Mouse (Mus musculus): ENCODE results near the gene Tcf19. TPM values are rescaled to one million over a fixed set of nuclear protein-coding genes. Genes with fewer than 3 reads are reported as not detected.

Tcf19 gene
- polyA plus RNA-seq, 1 experiment from 2014 or later: 68.7 TPM

GRCm38 (mm10) chr17:35550871-35551270 is 34.2 kb upstream of the Tcf19 start:
- WGBS: 47% methylated on average over 8 of the region's 8 CpGs
- Histone ChIP-seq H3K36me3 (ENCODE audit: control insufficient read depth, insufficient read depth, low read length) (no peaks in the 10 kb centered on the region), H3K4me1 (replicated peaks; ENCODE audit: control insufficient read depth, insufficient read depth, low read length) (0 out of 2 replicates have a peak, but pooled peaks cover 7% of the 10 kb centered on the region), H3K9me3 (ENCODE audit: control insufficient read depth, low read length) (no peaks in the 10 kb centered on the region), H3K27ac (ENCODE audit: low read depth) (peak overlapping the region; percentile 43; the same call in 1 of the 2 replicates), H3K27me3 (replicated peaks; ENCODE audit: control insufficient read depth, insufficient read depth, low read length) (no peaks in the 10 kb centered on the region), H3K4me2 (ENCODE audit: low read length) (no peak overlapping the region), H3K4me3 (ENCODE audit: low read depth, low read length) (no peak overlapping the region), H3K9ac (ENCODE audit: low read length) (no peak overlapping the region)
- ATAC-seq (replicated peaks; ENCODE audit: low FRiP score, low TSS enrichment, low read depth) (no peak), DNase-seq (ENCODE audit: low spot score) (no peak)

DNA sequence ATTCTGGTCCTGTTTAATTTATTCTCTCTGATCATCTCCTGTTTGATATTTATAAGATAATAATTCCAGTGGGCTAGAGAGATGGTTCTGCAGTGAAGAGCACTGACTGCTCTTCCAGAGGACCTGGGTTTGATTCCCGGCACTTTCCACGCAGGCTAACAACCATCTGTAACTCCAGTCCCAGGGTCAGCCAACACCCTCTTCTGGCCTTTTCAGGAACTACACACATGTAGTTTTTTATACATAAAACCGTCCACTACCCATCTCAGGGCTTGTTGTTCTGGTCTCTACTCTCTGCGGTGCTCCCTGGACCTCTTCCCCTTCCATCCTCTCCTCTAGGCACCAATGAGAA is 33.5 kb upstream of the Tcf19 start:
- 97% methylated on average over 4 of the region's 4 CpGs for WGBS
- 0 out of 2 replicates have a peak overlapping the region, but pooled peaks have one; percentile 12 for H3K4me2 ChIP-seq (ENCODE audit: low read length)

DNA sequence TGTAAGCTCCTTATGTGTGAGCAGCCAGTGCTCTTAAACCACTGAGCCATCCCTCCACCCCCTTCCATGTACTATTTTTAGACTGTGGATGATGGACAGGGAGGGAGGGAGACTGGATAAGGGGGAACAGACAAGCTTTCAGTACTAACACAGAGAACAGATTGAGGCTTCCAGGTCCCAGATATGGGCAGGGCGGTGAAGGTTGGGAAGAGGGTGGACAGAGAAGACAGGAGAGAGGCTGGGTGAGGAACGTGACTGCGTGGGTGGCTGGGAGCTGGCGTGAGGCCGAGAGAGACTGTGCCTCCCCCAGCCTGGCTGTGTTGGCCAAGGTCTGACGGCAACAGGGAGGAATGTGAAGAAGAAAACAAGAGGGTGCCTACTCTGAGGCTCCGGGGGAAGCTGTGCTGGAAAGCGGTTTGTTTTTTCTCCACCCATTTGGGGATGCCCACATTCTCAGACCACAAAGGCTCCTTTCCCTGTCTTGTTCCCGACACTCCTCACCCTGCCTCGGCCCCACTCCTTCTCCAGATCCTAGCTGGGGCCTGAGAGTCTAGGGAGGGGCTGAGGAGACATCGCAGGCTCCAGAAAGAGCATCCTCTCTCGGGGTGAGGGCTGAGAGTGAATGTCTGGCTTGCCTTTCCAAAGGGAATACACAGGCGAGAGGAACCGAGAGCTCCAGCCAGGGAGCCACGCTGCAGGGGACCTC is 33.0 kb upstream of the Tcf19 start:
- DNase-seq (ENCODE audit: low spot score) (peak; percentile 75), ATAC-seq (replicated peaks; ENCODE audit: low FRiP score, low TSS enrichment, low read depth) (peak; percentile 22)
- Histone ChIP-seq H3K27ac (ENCODE audit: low read depth) (peak overlapping the region; percentile 84), H3K4me2 (ENCODE audit: low read length) (0 out of 2 replicates have a peak overlapping the region, but pooled peaks have one; percentile 12), H3K9ac (ENCODE audit: low read length) (no peak overlapping the region), H3K4me1 (replicated peaks; ENCODE audit: control insufficient read depth, insufficient read depth, low read length) (0 out of 2 replicates have a peak, but pooled peaks cover 7% of the 10 kb centered on the region), H3K27me3 (replicated peaks; ENCODE audit: control insufficient read depth, insufficient read depth, low read length) (no peaks in the 10 kb centered on the region), H3K36me3 (ENCODE audit: control insufficient read depth, insufficient read depth, low read length) (no peaks in the 10 kb centered on the region), H3K9me3 (ENCODE audit: control insufficient read depth, low read length) (no peaks in the 10 kb centered on the region), H3K4me3 (ENCODE audit: low read depth, low read length) (no peak overlapping the region)
- 31% methylated on average over 15 of the region's 15 CpGs for WGBS

More for the DNA sequence above, 33.5 kb upstream of the Tcf19 start:
- no peak for DNase-seq (ENCODE audit: low spot score)
- Histone ChIP-seq H3K4me3 (ENCODE audit: low read depth, low read length) (no peak overlapping the region), H3K9ac (ENCODE audit: low read length) (no peak overlapping the region), H3K36me3 (ENCODE audit: control insufficient read depth, insufficient read depth, low read length) (no peaks in the 10 kb centered on the region), H3K4me1 (replicated peaks; ENCODE audit: control insufficient read depth, insufficient read depth, low read length) (0 out of 2 replicates have a peak, but pooled peaks cover 7% of the 10 kb centered on the region), H3K9me3 (ENCODE audit: control insufficient read depth, low read length) (no peaks in the 10 kb centered on the region), H3K27me3 (replicated peaks; ENCODE audit: control insufficient read depth, insufficient read depth, low read length) (no peaks in the 10 kb centered on the region), H3K27ac (ENCODE audit: low read depth) (peak overlapping the region; percentile 84)
- no peak for ATAC-seq (replicated peaks; ENCODE audit: low FRiP score, low TSS enrichment, low read depth)

GRCm38 (mm10) chr17:35548636-35549035 is 32.0 kb upstream of the Tcf19 start:
- no peak overlapping the region for H3K4me2 ChIP-seq (ENCODE audit: low read length)
- H3K27me3 ChIP-seq (replicated peaks; ENCODE audit: control insufficient read depth, insufficient read depth, low read length): no peaks in the 10 kb centered on the region
- 0 out of 2 replicates have a peak overlapping the region, but pooled peaks have one; percentile 22 for H3K27ac ChIP-seq (ENCODE audit: low read depth)
- no peak overlapping the region for H3K9ac ChIP-seq (ENCODE audit: low read length)
- no peaks in the 10 kb centered on the region for H3K9me3 ChIP-seq (ENCODE audit: control insufficient read depth, low read length)
- H3K4me3 ChIP-seq (ENCODE audit: low read depth, low read length): no peak overlapping the region
- no peak for ATAC-seq (replicated peaks; ENCODE audit: low FRiP score, low TSS enrichment, low read depth)
- no peaks in the 10 kb centered on the region for H3K36me3 ChIP-seq (ENCODE audit: control insufficient read depth, insufficient read depth, low read length)
- DNase-seq (ENCODE audit: low spot score): no peak
- 25% methylated on average over 5 of the region's 5 CpGs for WGBS
- H3K4me1 ChIP-seq (replicated peaks; ENCODE audit: control insufficient read depth, insufficient read depth, low read length): 0 out of 2 replicates have a peak, but pooled peaks cover 7% of the 10 kb centered on the region

GRCm38 (mm10) chr17:35547465-35547864 is 30.8 kb upstream of the Tcf19 start:
- Histone ChIP-seq H3K27ac (ENCODE audit: low read depth) (no peak overlapping the region), H3K27me3 (replicated peaks; ENCODE audit: control insufficient read depth, insufficient read depth, low read length) (no peaks in the 10 kb centered on the region), H3K36me3 (ENCODE audit: control insufficient read depth, insufficient read depth, low read length) (no peaks in the 10 kb centered on the region), H3K4me2 (ENCODE audit: low read length) (no peak overlapping the region), H3K4me3 (ENCODE audit: low read depth, low read length) (no peak overlapping the region), H3K9ac (ENCODE audit: low read length) (no peak overlapping the region), H3K4me1 (replicated peaks; ENCODE audit: control insufficient read depth, insufficient read depth, low read length) (0 out of 2 replicates have a peak, but pooled peaks cover 7% of the 10 kb centered on the region), H3K9me3 (ENCODE audit: control insufficient read depth, low read length) (no peaks in the 10 kb centered on the region)
- no peak for DNase-seq (ENCODE audit: low spot score)
- WGBS: 61% methylated on average over 2 of the region's 2 CpGs
- no peak for ATAC-seq (replicated peaks; ENCODE audit: low FRiP score, low TSS enrichment, low read depth)

- 30% methylated on average over 6 of the region's 6 CpGs for WGBS
Observed at GRCm38 (mm10) chr17:35544680-35545079, 28.1 kb upstream of the Tcf19 start.

GRCm38 (mm10) chr17:35544001-35544400 is 27.4 kb upstream of the Tcf19 start:
- Histone ChIP-seq H3K9me3 (ENCODE audit: control insufficient read depth, low read length) (no peaks in the 10 kb centered on the region), H3K27me3 (replicated peaks; ENCODE audit: control insufficient read depth, insufficient read depth, low read length) (no peaks in the 10 kb centered on the region), H3K4me3 (ENCODE audit: low read depth, low read length) (no peak overlapping the region), H3K27ac (ENCODE audit: low read depth) (no peak overlapping the region), H3K9ac (ENCODE audit: low read length) (no peak overlapping the region), H3K4me1 (replicated peaks; ENCODE audit: control insufficient read depth, insufficient read depth, low read length) (0 out of 2 replicates have a peak, but pooled peaks cover 2% of the 10 kb centered on the region), H3K36me3 (ENCODE audit: control insufficient read depth, insufficient read depth, low read length) (no peaks in the 10 kb centered on the region), H3K4me2 (ENCODE audit: low read length) (no peak overlapping the region)
- no peak for ATAC-seq (replicated peaks; ENCODE audit: low FRiP score, low TSS enrichment, low read depth)
- no peak for DNase-seq (ENCODE audit: low spot score)
- 87% methylated on average over 6 of the region's 6 CpGs for WGBS

More at GRCm38 (mm10) chr17:35544680-35545079, 28.1 kb upstream of the Tcf19 start:
- Histone ChIP-seq H3K9me3 (ENCODE audit: control insufficient read depth, low read length) (no peaks in the 10 kb centered on the region), H3K27ac (ENCODE audit: low read depth) (no peak overlapping the region), H3K4me3 (ENCODE audit: low read depth, low read length) (no peak overlapping the region), H3K36me3 (ENCODE audit: control insufficient read depth, insufficient read depth, low read length) (no peaks in the 10 kb centered on the region), H3K27me3 (replicated peaks; ENCODE audit: control insufficient read depth, insufficient read depth, low read length) (no peaks in the 10 kb centered on the region), H3K9ac (ENCODE audit: low read length) (no peak overlapping the region), H3K4me1 (replicated peaks; ENCODE audit: control insufficient read depth, insufficient read depth, low read length) (0 out of 2 replicates have a peak, but pooled peaks cover 2% of the 10 kb centered on the region), H3K4me2 (ENCODE audit: low read length) (no peak overlapping the region)
- DNase-seq (ENCODE audit: low spot score) (peak; percentile 80), ATAC-seq (replicated peaks; ENCODE audit: low FRiP score, low TSS enrichment, low read depth) (no peak; the same call in 1 of the 2 replicates)

DNA sequence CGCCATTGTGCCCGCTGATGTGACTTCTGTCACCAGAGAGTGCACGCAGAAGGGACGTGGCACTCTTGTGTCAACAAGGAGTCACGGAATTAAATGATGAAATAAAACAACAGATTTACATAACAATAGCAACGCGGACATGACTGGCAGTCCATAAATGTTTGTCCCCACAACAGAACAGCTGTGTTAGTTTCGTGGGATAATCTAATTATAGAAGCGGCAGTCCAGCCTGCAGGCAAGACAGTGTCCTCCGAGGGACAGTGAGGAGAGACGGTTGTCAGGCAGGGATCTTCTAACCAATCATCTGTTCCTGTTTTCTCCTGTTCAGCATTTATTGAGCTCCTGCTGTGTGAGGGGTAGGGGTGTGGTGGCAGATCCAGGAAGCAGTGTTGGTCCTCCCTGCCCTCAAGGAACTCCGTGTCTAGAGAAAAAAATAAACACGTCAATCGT is 26.8 kb upstream of the Tcf19 start:
- no peak overlapping the region for H3K4me3 ChIP-seq (ENCODE audit: low read depth, low read length)
- H3K4me1 ChIP-seq (replicated peaks; ENCODE audit: control insufficient read depth, insufficient read depth, low read length): no peaks in the 10 kb centered on the region
- no peak overlapping the region for H3K9ac ChIP-seq (ENCODE audit: low read length)
- H3K27me3 ChIP-seq (replicated peaks; ENCODE audit: control insufficient read depth, insufficient read depth, low read length): no peaks in the 10 kb centered on the region
- DNase-seq (ENCODE audit: low spot score): no peak
- H3K36me3 ChIP-seq (ENCODE audit: control insufficient read depth, insufficient read depth, low read length): no peaks in the 10 kb centered on the region
- 56% methylated on average over 14 of the region's 14 CpGs for WGBS
- no peaks in the 10 kb centered on the region for H3K9me3 ChIP-seq (ENCODE audit: control insufficient read depth, low read length)
- H3K27ac ChIP-seq (ENCODE audit: low read depth): no peak overlapping the region
- no peak overlapping the region for H3K4me2 ChIP-seq (ENCODE audit: low read length)
- ATAC-seq (replicated peaks; ENCODE audit: low FRiP score, low TSS enrichment, low read depth): no peak
